Mouse (Mus musculus) lung, adult 18-20 months (tissue): ENCODE measurements around the gene Dock4.
A peak's percentile ranks its signal among the peaks of the same experiment; 100 is the strongest.

Experiments
- DNase-seq, 2 experiments: peaks; one replicate each; pipeline ENCODE4 v3.0.0; 2022; ENCODE audit warnings: mixed read lengths in 2 of 2

The Dock4 gene

GRCm38 (mm10) chr12:40511643-40512369, 66.1 kb downstream of the Dock4 start:
- no peak for DNase-seq

GRCm38 (mm10) chr12:40512370-40512693, 66.6 kb downstream of the Dock4 start:
- no peak for DNase-seq

GRCm38 (mm10) chr12:40512994-40513393, 67.2 kb downstream of the Dock4 start:
- DNase-seq: no peak

- DNase-seq: no peak
These were observed 68.3 kb downstream of the Dock4 start for GRCm38 (mm10) chr12:40514021-40514420.

- no peak for DNase-seq
These were observed 76.7 kb downstream of the Dock4 start for GRCm38 (mm10) chr12:40522468-40522867.

- DNase-seq: no peak
These were observed 77.3 kb downstream of the Dock4 start for GRCm38 (mm10) chr12:40523020-40523419.

GRCm38 (mm10) chr12:40525045-40525444, 79.3 kb downstream of the Dock4 start:
- DNase-seq: peak in 1 of 2 experiments; percentile 38

- DNase-seq: peak; percentile 46 to 52
These were observed 90.2 kb downstream of the Dock4 start for GRCm38 (mm10) chr12:40535655-40536618.

- no peak for DNase-seq
These were observed 92.1 kb downstream of the Dock4 start for GRCm38 (mm10) chr12:40537826-40538225.

GRCm38 (mm10) chr12:40538318-40538717, 92.6 kb downstream of the Dock4 start:
- no peak for DNase-seq

- DNase-seq: no peak
These were observed 93.0 kb downstream of the Dock4 start for GRCm38 (mm10) chr12:40538780-40539179.

GRCm38 (mm10) chr12:40544273-40544672, 98.5 kb downstream of the Dock4 start:
- DNase-seq: no peak

- no peak for DNase-seq
These were observed 101.1 kb downstream of the Dock4 start for GRCm38 (mm10) chr12:40546827-40547226.

- no peak for DNase-seq
These were observed 105.6 kb downstream of the Dock4 start for GRCm38 (mm10) chr12:40551317-40551716.

- DNase-seq: no peak
These were observed 106.4 kb downstream of the Dock4 start for GRCm38 (mm10) chr12:40552201-40552600.

GRCm38 (mm10) chr12:40553929-40554328, 108.2 kb downstream of the Dock4 start:
- DNase-seq: no peak

GRCm38 (mm10) chr12:40554941-40555511, 109.3 kb downstream of the Dock4 start:
- DNase-seq: no peak

- DNase-seq: no peak
These were observed 112.8 kb downstream of the Dock4 start for GRCm38 (mm10) chr12:40558600-40558999.

GRCm38 (mm10) chr12:40559103-40559502, 113.4 kb downstream of the Dock4 start:
- DNase-seq: peak; percentile 81 to 84

GRCm38 (mm10) chr12:40563703-40564102, 118.0 kb downstream of the Dock4 start:
- no peak for DNase-seq

- no peak for DNase-seq
These were observed 118.5 kb downstream of the Dock4 start for GRCm38 (mm10) chr12:40564261-40564660.

- no peak for DNase-seq
These were observed 122.7 kb downstream of the Dock4 start for GRCm38 (mm10) chr12:40568365-40568885.
